Comparison of ENCODE assay signal across 7 mouse cellular contexts in genomic region chr10:117432415-117432814, GRCm38 (mm10). TPM values are rescaled to one million over a fixed set of nuclear protein-coding genes. Genes with fewer than 3 reads are reported as not detected.
DNase-seq lines count a peak whose midpoint lies in the region; ATAC-seq lines count a peak whose summit lies in the region.

No protein-coding gene starts in this region.

- no peak overlapping the region for H3K9ac ChIP-seq in intestine, embryonic 14.5 days (ENCODE audit: low read length)
- H3K9ac ChIP-seq in limb, embryonic 15.5 days, result no peak overlapping the region
- H3K9ac ChIP-seq in midbrain, embryonic 14.5 days (replicated peaks; ENCODE audit: low read length), result no peak overlapping the region

- 9% methylated on average over 21 of the region's 21 CpGs for WGBS in intestine, embryonic 14.5 days
- 6% methylated on average over 21 of the region's 21 CpGs for WGBS in limb, embryonic 15.5 days
- WGBS in midbrain, embryonic 14.5 days, result 9% methylated on average over 21 of the region's 21 CpGs

- no peaks in the 10 kb centered on the region for H3K27me3 ChIP-seq in intestine, embryonic 14.5 days (replicated peaks; ENCODE audit: control insufficient read depth, insufficient read depth, low read length)
- H3K27me3 ChIP-seq in limb, embryonic 15.5 days, result no peaks in the 10 kb centered on the region; the same call in 1 of the 2 replicates
- H3K27me3 ChIP-seq in midbrain, embryonic 14.5 days (ENCODE audit: control insufficient read depth, insufficient read depth, low read length), result peaks cover 6% of the 10 kb centered on the region; the same call in 1 of the 2 replicates

- peak overlapping the region; percentile 24 for H3K4me2 ChIP-seq in intestine, embryonic 14.5 days (ENCODE audit: low read length)
- peak overlapping the region; percentile 43 for H3K4me2 ChIP-seq in limb, embryonic 15.5 days
- H3K4me2 ChIP-seq in midbrain, embryonic 14.5 days (ENCODE audit: low read length), result peak overlapping the region; percentile 26

- no peaks in the 10 kb centered on the region for H3K36me3 ChIP-seq in intestine, embryonic 14.5 days (ENCODE audit: control insufficient read depth, insufficient read depth, low read length)
- H3K36me3 ChIP-seq in limb, embryonic 15.5 days, result no peaks in the 10 kb centered on the region
- H3K36me3 ChIP-seq in midbrain, embryonic 14.5 days (ENCODE audit: control insufficient read depth, insufficient read depth, low read length), result no peaks in the 10 kb centered on the region

- H3K4me3 ChIP-seq in intestine, embryonic 14.5 days (ENCODE audit: low read depth, low read length), result no peak overlapping the region
- peak overlapping the region; percentile 23; the same call in 1 of the 2 replicates for H3K4me3 ChIP-seq in limb, embryonic 15.5 days
- H3K4me3 ChIP-seq in midbrain, embryonic 14.5 days (replicated peaks; ENCODE audit: low read depth, low read length), result no peak overlapping the region

- H3K27ac ChIP-seq in intestine, embryonic 14.5 days (ENCODE audit: low read depth), result no peak overlapping the region
- no peak overlapping the region for H3K27ac ChIP-seq in limb, embryonic 15.5 days
- H3K27ac ChIP-seq in midbrain, embryonic 14.5 days (replicated peaks; ENCODE audit: low read depth, low read length), result no peak overlapping the region

- H3K4me1 ChIP-seq in intestine, embryonic 14.5 days (replicated peaks; ENCODE audit: control insufficient read depth, insufficient read depth, low read length), result no peaks in the 10 kb centered on the region; the same call in 1 of the 2 replicates
- peaks cover 31% of the 10 kb centered on the region for H3K4me1 ChIP-seq in limb, embryonic 15.5 days
- H3K4me1 ChIP-seq in midbrain, embryonic 14.5 days (ENCODE audit: control insufficient read depth, insufficient read depth, low read length), result no peaks in the 10 kb centered on the region

- ATAC-seq in intestine, embryonic 14.5 days (replicated peaks; ENCODE audit: low FRiP score, low TSS enrichment, low read depth), result 0 out of 2 replicates have a peak, but pooled peaks have one; percentile 37
- peak; percentile 64; the same call in 1 of the 2 replicates for ATAC-seq in limb, embryonic 15.5 days (ENCODE audit: insufficient number of reproducible peaks, low FRiP score, low TSS enrichment, low read depth)
- peak; percentile 60; the same call in 1 of the 2 replicates for ATAC-seq in midbrain, embryonic 14.5 days (ENCODE audit: low FRiP score, low TSS enrichment)

- no peaks in the 10 kb centered on the region for H3K9me3 ChIP-seq in intestine, embryonic 14.5 days (ENCODE audit: control insufficient read depth, low read length)
- H3K9me3 ChIP-seq in limb, embryonic 15.5 days, result no peaks in the 10 kb centered on the region
- H3K9me3 ChIP-seq in midbrain, embryonic 14.5 days (ENCODE audit: control insufficient read depth, low read length), result no peaks in the 10 kb centered on the region

- peak; percentile 24 for DNase-seq in adrenal gland, adult 8-10 months
- DNase-seq in cerebellum, postnatal 25 days, result peak; percentile 73 to 88
- peak; percentile 51 for DNase-seq in gastrocnemius, adult 18-20 months (ENCODE audit: low spot score)
- DNase-seq in intestine, embryonic 14.5 days (ENCODE audit: low spot score), result peak; percentile 87
- DNase-seq in midbrain, embryonic 14.5 days, result peak; percentile 85
- DNase-seq in spleen, postnatal 14 days (ENCODE audit: low spot score in 2 of 2), result peak; percentile 54 to 77

RNA-seq across cellular contexts. Expression of gene Cpsf6, which starts 52.6 kb away (rescaled TPM):
- total RNA-seq in adrenal gland, adult 8-10 months (2022), result 10 to 100 TPM; 62.6 to 94.5 (median 80.2) TPM
- 10 to 100 TPM; 18.1 to 22.0 TPM for total RNA-seq in gastrocnemius, adult 18-20 months (2021)
- 150 and 169 TPM in 2 replicates for polyA plus RNA-seq in intestine, embryonic 14.5 days (2014; fragmentation: Nextera tagmentation; extraction: Ambion mirVana)
- polyA plus RNA-seq in limb, embryonic 15.5 days (2015; fragmentation: Nextera tagmentation; extraction: Ambion mirVana), result 125 TPM in 2 replicates
- polyA plus RNA-seq in midbrain, embryonic 14.5 days (2014; fragmentation: Nextera tagmentation; extraction: Ambion mirVana), result 207 and 213 TPM in 2 replicates

Comparison
In these comparisons a context has a peak if more than half of its experiments do, and no peak if none do; other contexts are left out.
1. DNase-seq: peak in every context shown above with its lines; median percentile 87 in intestine, embryonic 14.5 days; 85 in midbrain, embryonic 14.5 days; 80 in cerebellum, postnatal 25 days; 66 in spleen, postnatal 14 days; 51 in gastrocnemius, adult 18-20 months; 24 in adrenal gland, adult 8-10 months.